Mouse (Mus musculus): Measurements from ENCODE around the gene Ank3. TPM values are rescaled to one million over a fixed set of nuclear protein-coding genes. Genes with fewer than 3 reads are reported as not detected.
"Not testable (repeated sequence)": the region's sequence is repeated elsewhere in the genome, so short reads cannot be mapped to it uniquely, and the experiment has no call there.

Ank3 gene
- polyA plus RNA-seq, 1 experiment from 2014 or later, result 30.3 TPM

GRCm38 (mm10) chr10:69899788-69900187 is 501.2 kb downstream of the Ank3 start:
- Histone ChIP-seq H3K4me3 (no peak overlapping the region), H3K9me3 (no peaks in the 10 kb centered on the region), H3K9ac (no peak overlapping the region), H3K27me3 (no peaks in the 10 kb centered on the region), H3K36me3 (peaks cover 11% of the 10 kb centered on the region; the same call in 1 of the 2 replicates), H3K4me1 (no peaks in the 10 kb centered on the region), H3K27ac (no peak overlapping the region), H3K4me2 (no peak overlapping the region)
- no peak for ATAC-seq (ENCODE audit: insufficient number of reproducible peaks, insufficient read depth, low FRiP score, low TSS enrichment, low read depth)
- WGBS, result 89% methylated on average over 3 of the region's 3 CpGs

- Histone ChIP-seq H3K9me3 (no peaks in the 10 kb centered on the region), H3K27me3 (no peaks in the 10 kb centered on the region), H3K4me3 (no peak overlapping the region), H3K4me1 (no peaks in the 10 kb centered on the region), H3K27ac (no peak overlapping the region), H3K9ac (no peak overlapping the region), H3K36me3 (peaks cover 11% of the 10 kb centered on the region; the same call in 1 of the 2 replicates), H3K4me2 (no peak overlapping the region)
- no peak for ATAC-seq (ENCODE audit: insufficient number of reproducible peaks, insufficient read depth, low FRiP score, low TSS enrichment, low read depth)
- 72% methylated on average over 6 of the region's 6 CpGs for WGBS
Observed at GRCm38 (mm10) chr10:69902024-69902423, 503.5 kb downstream of the Ank3 start.

GRCm38 (mm10) chr10:69904321-69904720 is 505.7 kb downstream of the Ank3 start:
- no peak overlapping the region for H3K27ac ChIP-seq
- no peaks in the 10 kb centered on the region for H3K9me3 ChIP-seq
- H3K36me3 ChIP-seq, result peaks cover 4% of the 10 kb centered on the region; the same call in 1 of the 2 replicates
- H3K4me2 ChIP-seq, result no peak overlapping the region
- H3K9ac ChIP-seq, result no peak overlapping the region
- no peak for ATAC-seq (ENCODE audit: insufficient number of reproducible peaks, insufficient read depth, low FRiP score, low TSS enrichment, low read depth)
- H3K27me3 ChIP-seq, result no peaks in the 10 kb centered on the region
- H3K4me1 ChIP-seq, result peaks cover 4% of the 10 kb centered on the region; the same call in 1 of the 2 replicates
- WGBS, result 77% methylated on average over 10 of the region's 10 CpGs
- H3K4me3 ChIP-seq, result no peak overlapping the region

- 58% methylated on average over 12 of the region's 12 CpGs for WGBS
Observed at GRCm38 (mm10) chr10:69907795-69908764, 509.5 kb downstream of the Ank3 start.

GRCm38 (mm10) chr10:69909856-69910255 is 511.3 kb downstream of the Ank3 start:
- no peaks in the 10 kb centered on the region for H3K36me3 ChIP-seq
- ATAC-seq (ENCODE audit: insufficient number of reproducible peaks, insufficient read depth, low FRiP score, low TSS enrichment, low read depth), result no peak
- H3K27me3 ChIP-seq, result no peaks in the 10 kb centered on the region
- H3K9ac ChIP-seq, result no peak overlapping the region
- H3K4me1 ChIP-seq, result peaks cover 15% of the 10 kb centered on the region
- no peak overlapping the region for H3K27ac ChIP-seq
- H3K4me3 ChIP-seq, result no peak overlapping the region
- no peaks in the 10 kb centered on the region for H3K9me3 ChIP-seq
- WGBS, result 77% methylated on average over 4 of the region's 4 CpGs
- H3K4me2 ChIP-seq, result no peak overlapping the region

More at GRCm38 (mm10) chr10:69907795-69908764, 509.5 kb downstream of the Ank3 start:
- H3K4me3 ChIP-seq, result no peak overlapping the region
- peaks cover 4% of the 10 kb centered on the region; the same call in 1 of the 2 replicates for H3K4me1 ChIP-seq
- ATAC-seq (ENCODE audit: insufficient number of reproducible peaks, insufficient read depth, low FRiP score, low TSS enrichment, low read depth), result no peak
- no peaks in the 10 kb centered on the region for H3K27me3 ChIP-seq
- H3K36me3 ChIP-seq, result no peaks in the 10 kb centered on the region
- H3K9ac ChIP-seq, result no peak overlapping the region
- H3K27ac ChIP-seq, result no peak overlapping the region
- no peaks in the 10 kb centered on the region for H3K9me3 ChIP-seq
- no peak overlapping the region for H3K4me2 ChIP-seq

- ATAC-seq (ENCODE audit: insufficient number of reproducible peaks, insufficient read depth, low FRiP score, low TSS enrichment, low read depth); H3K36me3 ChIP-seq: not testable (repeated sequence)
- WGBS, result 13% methylated on average over 5 of the region's 6 CpGs
Observed at GRCm38 (mm10) chr10:69910304-69910703, 511.7 kb downstream of the Ank3 start.

GRCm38 (mm10) chr10:69910726-69911125 is 512.2 kb downstream of the Ank3 start:
- not testable (repeated sequence) for H3K4me3 ChIP-seq; ATAC-seq (ENCODE audit: insufficient number of reproducible peaks, insufficient read depth, low FRiP score, low TSS enrichment, low read depth); H3K36me3 ChIP-seq; H3K9me3 ChIP-seq; H3K9ac ChIP-seq; H3K4me2 ChIP-seq; H3K27ac ChIP-seq; H3K27me3 ChIP-seq
- WGBS, result 35% methylated on average over 6 of the region's 7 CpGs
- H3K4me1 ChIP-seq, result peaks cover 15% of the 10 kb centered on the region

More at GRCm38 (mm10) chr10:69910304-69910703, 511.7 kb downstream of the Ank3 start:
- H3K27ac ChIP-seq, H3K27me3 ChIP-seq, H3K9me3 ChIP-seq, H3K4me2 ChIP-seq, H3K4me3 ChIP-seq, H3K9ac ChIP-seq: not testable (repeated sequence)
- H3K4me1 ChIP-seq, result peaks cover 15% of the 10 kb centered on the region

GRCm38 (mm10) chr10:69915566-69915965 is 517.0 kb downstream of the Ank3 start:
- no peak for ATAC-seq (ENCODE audit: insufficient number of reproducible peaks, insufficient read depth, low FRiP score, low TSS enrichment, low read depth)
- H3K4me1 ChIP-seq, result peaks cover 10% of the 10 kb centered on the region
- WGBS, result 66% methylated on average over 3 of the region's 3 CpGs

GRCm38 (mm10) chr10:69916205-69916604 is 517.6 kb downstream of the Ank3 start:
- no peak overlapping the region for H3K27ac ChIP-seq
- H3K4me2 ChIP-seq, result no peak overlapping the region
- no peaks in the 10 kb centered on the region for H3K9me3 ChIP-seq
- peaks cover 10% of the 10 kb centered on the region for H3K4me1 ChIP-seq
- no peak for ATAC-seq (ENCODE audit: insufficient number of reproducible peaks, insufficient read depth, low FRiP score, low TSS enrichment, low read depth)
- 83% methylated on average over 4 of the region's 4 CpGs for WGBS
- no peaks in the 10 kb centered on the region for H3K36me3 ChIP-seq
- no peaks in the 10 kb centered on the region for H3K27me3 ChIP-seq
- no peak overlapping the region for H3K9ac ChIP-seq
- H3K4me3 ChIP-seq, result no peak overlapping the region

More at GRCm38 (mm10) chr10:69915566-69915965, 517.0 kb downstream of the Ank3 start:
- Histone ChIP-seq H3K9me3 (no peaks in the 10 kb centered on the region), H3K9ac (no peak overlapping the region), H3K36me3 (no peaks in the 10 kb centered on the region), H3K4me2 (no peak overlapping the region), H3K4me3 (no peak overlapping the region), H3K27ac (no peak overlapping the region), H3K27me3 (no peaks in the 10 kb centered on the region)

- WGBS, result 80% methylated on average over 10 of the region's 10 CpGs
- ATAC-seq (ENCODE audit: insufficient number of reproducible peaks, insufficient read depth, low FRiP score, low TSS enrichment, low read depth), result no peak
- H3K4me3 ChIP-seq, result no peak overlapping the region
- H3K9me3 ChIP-seq, result no peaks in the 10 kb centered on the region
- H3K27ac ChIP-seq, result no peak overlapping the region
- H3K36me3 ChIP-seq, result no peaks in the 10 kb centered on the region
- no peaks in the 10 kb centered on the region for H3K27me3 ChIP-seq
- no peak overlapping the region for H3K9ac ChIP-seq
- no peak overlapping the region for H3K4me2 ChIP-seq
- peaks cover 10% of the 10 kb centered on the region for H3K4me1 ChIP-seq
Observed at GRCm38 (mm10) chr10:69916689-69917435, 518.3 kb downstream of the Ank3 start.

- H3K4me2 ChIP-seq, result no peak overlapping the region
- no peak overlapping the region for H3K4me3 ChIP-seq
- H3K27me3 ChIP-seq, result no peaks in the 10 kb centered on the region
- no peak overlapping the region for H3K27ac ChIP-seq
- H3K4me1 ChIP-seq, result peaks cover 10% of the 10 kb centered on the region
- H3K9ac ChIP-seq, result no peak overlapping the region
- H3K36me3 ChIP-seq, result no peaks in the 10 kb centered on the region
- H3K9me3 ChIP-seq, result no peaks in the 10 kb centered on the region
- ATAC-seq (ENCODE audit: insufficient number of reproducible peaks, insufficient read depth, low FRiP score, low TSS enrichment, low read depth), result no peak
- WGBS, result 79% methylated on average over 5 of the region's 5 CpGs
Observed at GRCm38 (mm10) chr10:69917711-69918110, 519.1 kb downstream of the Ank3 start.
